Mouse (Mus musculus) embryo, embryonic 10 days (tissue): ENCODE data around the gene Cers6.

Experiments used
- DNase-seq: peaks from one replicate; pipeline ENCODE4 v3.0.0-alpha.2; 2015; ENCODE audit warnings: low spot score

Cers6 gene

GRCm38 (mm10) chr2:68884573-68884972 lies 23.3 kb downstream of the Cers6 start:
- DNase-seq = no peak

GRCm38 (mm10) chr2:68885206-68885605 lies 24.0 kb downstream of the Cers6 start:
- no peak for DNase-seq

- DNase-seq = peak; percentile 49
Observed at GRCm38 (mm10) chr2:68885766-68886496, 24.7 kb downstream of the Cers6 start.

GRCm38 (mm10) chr2:68886661-68887060 lies 25.4 kb downstream of the Cers6 start:
- no peak for DNase-seq

GRCm38 (mm10) chr2:68888094-68888705 lies 27.0 kb downstream of the Cers6 start:
- DNase-seq = no peak

- DNase-seq = no peak
Observed at GRCm38 (mm10) chr2:68889661-68890170, 28.5 kb downstream of the Cers6 start.

GRCm38 (mm10) chr2:68892476-68892875 lies 31.2 kb downstream of the Cers6 start:
- DNase-seq = no peak

- no peak for DNase-seq
Observed at GRCm38 (mm10) chr2:68895044-68895764, 34.0 kb downstream of the Cers6 start.

- DNase-seq = no peak
Observed at GRCm38 (mm10) chr2:68896196-68896595, 35.0 kb downstream of the Cers6 start.

- no peak for DNase-seq
Observed at GRCm38 (mm10) chr2:68899770-68900521, 38.7 kb downstream of the Cers6 start.

GRCm38 (mm10) chr2:68900640-68901378 lies 39.6 kb downstream of the Cers6 start:
- peak; percentile 17 for DNase-seq

GRCm38 (mm10) chr2:68901708-68902107 lies 40.5 kb downstream of the Cers6 start:
- DNase-seq = no peak

- DNase-seq = no peak
Observed at GRCm38 (mm10) chr2:68902546-68902945, 41.3 kb downstream of the Cers6 start.

- DNase-seq = no peak
Observed at GRCm38 (mm10) chr2:68906921-68907320, 45.7 kb downstream of the Cers6 start.

- no peak for DNase-seq
Observed at GRCm38 (mm10) chr2:68907721-68908463, 46.7 kb downstream of the Cers6 start.

- DNase-seq = no peak
Observed at GRCm38 (mm10) chr2:68910727-68911126, 49.5 kb downstream of the Cers6 start.

- DNase-seq = no peak
Observed at GRCm38 (mm10) chr2:68911587-68912483, 50.6 kb downstream of the Cers6 start.

GRCm38 (mm10) chr2:68915742-68916141 lies 54.5 kb downstream of the Cers6 start:
- no peak for DNase-seq

- no peak for DNase-seq
Observed at GRCm38 (mm10) chr2:68916299-68916698, 55.1 kb downstream of the Cers6 start.

GRCm38 (mm10) chr2:68917010-68917409 lies 55.8 kb downstream of the Cers6 start:
- DNase-seq = no peak
